Mouse (Mus musculus): Measurements from ENCODE around the gene Ajap1. TPM values are rescaled to one million over a fixed set of nuclear protein-coding genes. Genes with fewer than 3 reads are reported as not detected.

Ajap1 gene
- not detected in 2 replicates for total RNA-seq (2014; rRNA removed)
- 0.05 and 0.07 TPM in 2 replicates for polyA plus RNA-seq (2012; rRNA removed)

GRCm38 (mm10) chr4:153482459-153483338 lies at the start of gene Ajap1:
Gene Ajap1 (minus strand): TSS chr4:153482811.
- Histone ChIP-seq H3K4me1 (ENCODE audit: control insufficient read depth, insufficient read depth, low read length) (no peaks in the 10 kb centered on the region), H3K27ac (replicated peaks; ENCODE audit: insufficient read depth, low read depth, low read length) (no peak within 1 kb of the TSS), H3K27me3 (ENCODE audit: control insufficient read depth, insufficient read depth, low read length) (peaks cover 10% of the 10 kb centered on the region), H3K36me3 (ENCODE audit: control insufficient read depth, insufficient read depth, low read length) (no peaks in the 10 kb centered on the region), H3K4me3 (ENCODE audit: insufficient read depth, low read depth, low read length) (no peak within 1 kb of the TSS), H3K9ac (ENCODE audit: low read depth, low read length) (no peak within 1 kb of the TSS), H3K79me2 (ENCODE audit: control insufficient read depth, insufficient read depth, low read length) (no peaks in the 10 kb centered on the region)
- no peak for TF ChIP-seq POLR2A (IDR thresholded peaks at IDR 0.05; ENCODE audit: extremely low read depth, insufficient read depth, low read length)
- no peak for TF ChIP-seq CTCF (IDR thresholded peaks at IDR 0.05; ENCODE audit: low read depth, low read length)
- WGBS: 3% methylated on average over 104 of the region's 114 CpGs
- no peak for DNase-seq (ENCODE audit: extremely low read depth, low read depth, low spot score)

GRCm38 (mm10) chr4:153530536-153530935 lies 47.9 kb upstream of the Ajap1 start:
- TF ChIP-seq CTCF (IDR thresholded peaks at IDR 0.05; ENCODE audit: low read depth, low read length): no peak
- no peak for TF ChIP-seq POLR2A (IDR thresholded peaks at IDR 0.05; ENCODE audit: extremely low read depth, insufficient read depth, low read length)
- no peak for DNase-seq (ENCODE audit: extremely low read depth, low read depth, low spot score)
- Histone ChIP-seq H3K79me2 (ENCODE audit: control insufficient read depth, insufficient read depth, low read length) (no peaks in the 10 kb centered on the region), H3K27me3 (ENCODE audit: control insufficient read depth, insufficient read depth, low read length) (no peaks in the 10 kb centered on the region), H3K4me1 (ENCODE audit: control insufficient read depth, insufficient read depth, low read length) (no peaks in the 10 kb centered on the region), H3K27ac (replicated peaks; ENCODE audit: insufficient read depth, low read depth, low read length) (no peak overlapping the region), H3K36me3 (ENCODE audit: control insufficient read depth, insufficient read depth, low read length) (no peaks in the 10 kb centered on the region), H3K4me3 (ENCODE audit: insufficient read depth, low read depth, low read length) (no peak overlapping the region), H3K9ac (ENCODE audit: low read depth, low read length) (no peak overlapping the region)
- WGBS: 61% methylated on average over 14 of the region's 14 CpGs

DNA sequence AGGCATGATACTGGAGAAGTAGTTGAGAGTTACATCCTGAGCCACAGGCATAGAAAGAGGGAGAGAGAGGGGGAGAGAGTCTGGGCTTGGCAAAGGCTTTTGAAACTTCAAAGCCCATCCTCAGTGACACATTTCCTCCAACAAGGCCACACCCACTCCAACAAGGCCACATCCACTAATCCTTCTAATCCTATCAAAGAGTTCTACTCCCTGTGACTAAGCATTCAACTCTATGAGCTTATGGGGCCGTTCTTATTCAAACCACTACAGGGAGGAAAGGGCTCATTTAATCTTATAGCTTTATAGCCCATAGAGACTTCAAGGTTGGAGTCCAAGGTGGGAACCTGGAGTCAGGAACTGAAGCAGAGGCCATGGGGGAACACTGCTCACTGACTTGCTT lies 39.0 kb upstream of the Ajap1 start:
- Histone ChIP-seq H3K79me2 (ENCODE audit: control insufficient read depth, insufficient read depth, low read length) (no peaks in the 10 kb centered on the region), H3K36me3 (ENCODE audit: control insufficient read depth, insufficient read depth, low read length) (no peaks in the 10 kb centered on the region), H3K27me3 (ENCODE audit: control insufficient read depth, insufficient read depth, low read length) (no peaks in the 10 kb centered on the region), H3K9ac (ENCODE audit: low read depth, low read length) (no peak overlapping the region), H3K27ac (replicated peaks; ENCODE audit: insufficient read depth, low read depth, low read length) (no peak overlapping the region), H3K4me3 (ENCODE audit: insufficient read depth, low read depth, low read length) (no peak overlapping the region), H3K4me1 (ENCODE audit: control insufficient read depth, insufficient read depth, low read length) (no peaks in the 10 kb centered on the region)
- TF ChIP-seq CTCF (IDR thresholded peaks at IDR 0.05; ENCODE audit: low read depth, low read length) (no peak), POLR2A (IDR thresholded peaks at IDR 0.05; ENCODE audit: extremely low read depth, insufficient read depth, low read length) (no peak)
- 73% methylated on average over 1 of the region's 1 CpGs for WGBS
- DNase-seq (ENCODE audit: extremely low read depth, low read depth, low spot score): no peak

GRCm38 (mm10) chr4:153519888-153520287 lies 37.3 kb upstream of the Ajap1 start:
- DNase-seq (ENCODE audit: extremely low read depth, low read depth, low spot score): no peak
- WGBS: 76% methylated on average over 3 of the region's 3 CpGs
- H3K79me2 ChIP-seq (ENCODE audit: control insufficient read depth, insufficient read depth, low read length): no peaks in the 10 kb centered on the region
- no peaks in the 10 kb centered on the region for H3K36me3 ChIP-seq (ENCODE audit: control insufficient read depth, insufficient read depth, low read length)
- TF ChIP-seq POLR2A (IDR thresholded peaks at IDR 0.05; ENCODE audit: extremely low read depth, insufficient read depth, low read length) (no peak), CTCF (IDR thresholded peaks at IDR 0.05; ENCODE audit: low read depth, low read length) (no peak)
- H3K4me1 ChIP-seq (ENCODE audit: control insufficient read depth, insufficient read depth, low read length): no peaks in the 10 kb centered on the region
- no peak overlapping the region for H3K27ac ChIP-seq (replicated peaks; ENCODE audit: insufficient read depth, low read depth, low read length)
- H3K4me3 ChIP-seq (ENCODE audit: insufficient read depth, low read depth, low read length): no peak overlapping the region
- no peak overlapping the region for H3K9ac ChIP-seq (ENCODE audit: low read depth, low read length)
- no peaks in the 10 kb centered on the region for H3K27me3 ChIP-seq (ENCODE audit: control insufficient read depth, insufficient read depth, low read length)

DNA sequence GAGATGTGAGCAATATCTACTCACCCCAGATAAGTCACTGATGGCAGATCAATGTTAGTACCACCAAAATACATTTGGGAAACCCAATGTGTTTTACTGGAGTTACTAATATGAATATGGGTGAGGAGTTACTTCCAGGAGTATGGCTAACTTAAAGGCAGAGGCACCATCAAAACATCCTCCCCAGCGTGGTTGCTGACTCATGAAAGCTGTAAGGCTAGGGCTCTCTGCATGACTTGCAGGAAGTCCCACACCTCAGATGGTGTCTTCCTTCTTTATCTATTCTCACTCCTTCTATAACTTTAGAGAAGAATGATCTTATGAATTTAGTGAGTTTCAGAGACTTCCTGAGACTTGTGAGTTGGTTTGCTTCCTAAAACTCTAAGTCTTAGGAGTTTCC lies 36.7 kb upstream of the Ajap1 start:
- Histone ChIP-seq H3K4me1 (ENCODE audit: control insufficient read depth, insufficient read depth, low read length) (no peaks in the 10 kb centered on the region), H3K79me2 (ENCODE audit: control insufficient read depth, insufficient read depth, low read length) (no peaks in the 10 kb centered on the region), H3K4me3 (ENCODE audit: insufficient read depth, low read depth, low read length) (no peak overlapping the region), H3K9ac (ENCODE audit: low read depth, low read length) (no peak overlapping the region), H3K36me3 (ENCODE audit: control insufficient read depth, insufficient read depth, low read length) (no peaks in the 10 kb centered on the region), H3K27ac (replicated peaks; ENCODE audit: insufficient read depth, low read depth, low read length) (no peak overlapping the region), H3K27me3 (ENCODE audit: control insufficient read depth, insufficient read depth, low read length) (no peaks in the 10 kb centered on the region)
- no peak for DNase-seq (ENCODE audit: extremely low read depth, low read depth, low spot score)
- WGBS: 86% methylated on average over 1 of the region's 1 CpGs
- TF ChIP-seq CTCF (IDR thresholded peaks at IDR 0.05; ENCODE audit: low read depth, low read length): no peak
- no peak for TF ChIP-seq POLR2A (IDR thresholded peaks at IDR 0.05; ENCODE audit: extremely low read depth, insufficient read depth, low read length)

GRCm38 (mm10) chr4:153515786-153516185 lies 33.2 kb upstream of the Ajap1 start:
- 83% methylated on average over 10 of the region's 10 CpGs for WGBS
- Histone ChIP-seq H3K4me3 (ENCODE audit: insufficient read depth, low read depth, low read length) (no peak overlapping the region), H3K4me1 (ENCODE audit: control insufficient read depth, insufficient read depth, low read length) (no peaks in the 10 kb centered on the region), H3K79me2 (ENCODE audit: control insufficient read depth, insufficient read depth, low read length) (no peaks in the 10 kb centered on the region), H3K27ac (replicated peaks; ENCODE audit: insufficient read depth, low read depth, low read length) (no peak overlapping the region), H3K9ac (ENCODE audit: low read depth, low read length) (no peak overlapping the region), H3K27me3 (ENCODE audit: control insufficient read depth, insufficient read depth, low read length) (no peaks in the 10 kb centered on the region), H3K36me3 (ENCODE audit: control insufficient read depth, insufficient read depth, low read length) (no peaks in the 10 kb centered on the region)
- DNase-seq (ENCODE audit: extremely low read depth, low read depth, low spot score): no peak
- TF ChIP-seq POLR2A (IDR thresholded peaks at IDR 0.05; ENCODE audit: extremely low read depth, insufficient read depth, low read length): no peak
- TF ChIP-seq CTCF (IDR thresholded peaks at IDR 0.05; ENCODE audit: low read depth, low read length): no peak
